Mouse (Mus musculus): Measurements from ENCODE around the gene Clstn1. TPM values are rescaled to one million over a fixed set of nuclear protein-coding genes. Genes with fewer than 3 reads are reported as not detected.

Clstn1 gene
- 163 and 164 TPM in 2 replicates for polyA plus RNA-seq (2015; fragmentation: Nextera tagmentation; extraction: Ambion mirVana)

DNA sequence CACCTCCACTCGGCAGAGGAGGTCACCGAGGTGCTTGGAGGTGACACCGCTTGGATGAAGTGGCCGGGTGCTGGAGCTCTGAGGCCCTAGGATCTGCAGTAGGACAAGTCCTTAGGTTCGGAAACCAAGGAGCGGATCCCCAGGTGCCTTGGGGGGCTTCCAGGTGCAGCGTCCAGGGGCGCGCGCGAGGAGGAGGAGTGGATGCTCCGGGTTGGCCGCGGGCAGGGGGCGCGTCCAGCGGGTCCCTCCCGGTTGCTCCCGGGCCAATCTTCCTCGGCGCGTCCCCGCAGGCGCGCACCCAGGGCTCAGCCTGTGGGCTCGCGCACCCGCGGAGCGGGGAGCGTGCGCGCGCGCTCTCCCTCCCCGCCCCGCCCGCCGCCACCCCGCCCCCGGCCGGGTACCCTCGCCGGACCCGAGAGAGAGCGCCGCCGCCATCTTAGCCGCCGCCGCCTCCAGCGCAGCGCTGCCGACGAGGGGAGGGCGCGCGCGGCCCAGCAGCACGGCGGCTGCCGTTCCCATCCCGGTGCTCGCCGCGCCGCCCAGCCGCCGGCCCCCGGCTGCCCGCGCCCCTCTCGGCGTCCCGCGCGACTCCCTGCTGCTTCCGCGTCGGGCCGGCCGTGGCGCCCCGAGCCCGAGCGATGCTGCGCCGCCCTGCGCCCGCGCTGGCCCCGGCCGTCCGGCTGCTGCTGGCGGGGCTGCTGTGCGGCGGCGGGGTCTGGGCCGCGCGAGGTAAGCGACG, at the start of gene Clstn1:
Gene Clstn1 (plus strand): TSS at position 425 of the 739 bp plus-strand sequence.
- ATAC-seq (replicated peaks), result peak; percentile 82

DNA sequence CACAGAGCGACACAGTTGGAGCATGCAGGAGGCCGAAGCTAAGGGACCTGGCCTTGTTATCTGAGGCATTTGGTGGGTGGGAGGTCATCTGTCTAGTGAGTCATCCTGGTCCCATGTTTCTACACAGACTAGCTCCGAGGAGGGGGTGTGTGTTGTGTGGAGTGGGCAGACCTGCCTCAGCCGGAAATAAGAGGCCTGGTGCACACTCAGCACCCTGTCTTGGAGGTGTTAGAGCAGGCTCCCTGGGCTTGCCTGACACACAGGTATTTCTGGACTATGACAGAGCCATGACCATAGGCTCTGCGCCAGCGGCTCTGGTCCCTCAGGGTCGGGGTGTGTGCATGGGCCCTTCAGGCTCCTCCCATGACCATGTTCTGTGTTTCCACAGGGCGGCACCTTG, 46.8 kb upstream of the Clstn1 start:
- no peak for ATAC-seq (replicated peaks)
- 84% methylated on average over 8 of the region's 8 CpGs for WGBS
- no peak overlapping the region for H3K9ac ChIP-seq
- H3K27me3 ChIP-seq (replicated peaks), result no peaks in the 10 kb centered on the region
- no peaks in the 10 kb centered on the region for H3K9me3 ChIP-seq
- no peak overlapping the region for H3K4me3 ChIP-seq
- peaks cover 17% of the 10 kb centered on the region; the same call in 1 of the 2 replicates for H3K4me1 ChIP-seq
- no peaks in the 10 kb centered on the region for H3K36me3 ChIP-seq (replicated peaks)
- no peak overlapping the region for H3K4me2 ChIP-seq
- no peak overlapping the region for H3K27ac ChIP-seq

More for the DNA sequence above, at the start of gene Clstn1:
- WGBS, result under 1% methylated on average over 73 of the region's 103 CpGs
- Histone ChIP-seq H3K4me2 (peak within 1 kb of the TSS; percentile 93), H3K36me3 (replicated peaks) (no peaks in the 10 kb centered on the region), H3K9ac (peak within 1 kb of the TSS; percentile 94), H3K27me3 (replicated peaks) (0 out of 2 replicates have a peak, but pooled peaks cover 4% of the 10 kb centered on the region), H3K9me3 (no peaks in the 10 kb centered on the region), H3K27ac (peak within 1 kb of the TSS; percentile 88), H3K4me3 (peak within 1 kb of the TSS; percentile 96), H3K4me1 (peaks cover 24% of the 10 kb centered on the region)

DNA sequence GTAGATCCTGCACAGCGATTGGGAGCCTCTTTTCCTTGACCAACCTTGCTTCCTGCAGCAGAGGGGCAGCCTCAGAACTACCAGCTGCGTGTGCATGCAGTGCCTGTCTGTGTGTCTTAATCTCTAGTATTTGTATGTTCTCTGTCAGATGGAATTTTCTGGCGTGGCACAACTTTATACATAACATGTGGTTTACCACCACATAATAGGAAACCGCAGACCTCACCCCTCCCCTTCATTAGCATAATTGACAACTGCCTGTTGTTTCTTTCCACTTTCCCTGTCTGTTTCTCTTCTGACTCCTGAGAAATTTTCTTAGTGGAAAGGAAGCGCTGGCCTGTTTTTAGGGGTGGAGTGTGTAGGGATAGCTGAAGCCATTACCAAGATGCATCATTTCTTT, 44.3 kb upstream of the Clstn1 start:
- 64% methylated on average over 5 of the region's 5 CpGs for WGBS
- Histone ChIP-seq H3K27ac (no peak overlapping the region), H3K4me3 (no peak overlapping the region), H3K4me1 (peaks cover 17% of the 10 kb centered on the region; the same call in 1 of the 2 replicates), H3K9ac (no peak overlapping the region), H3K4me2 (no peak overlapping the region), H3K27me3 (replicated peaks) (no peaks in the 10 kb centered on the region), H3K36me3 (replicated peaks) (peaks cover 12% of the 10 kb centered on the region; the same call in 1 of the 2 replicates), H3K9me3 (no peaks in the 10 kb centered on the region)
- no peak for ATAC-seq (replicated peaks)

DNA sequence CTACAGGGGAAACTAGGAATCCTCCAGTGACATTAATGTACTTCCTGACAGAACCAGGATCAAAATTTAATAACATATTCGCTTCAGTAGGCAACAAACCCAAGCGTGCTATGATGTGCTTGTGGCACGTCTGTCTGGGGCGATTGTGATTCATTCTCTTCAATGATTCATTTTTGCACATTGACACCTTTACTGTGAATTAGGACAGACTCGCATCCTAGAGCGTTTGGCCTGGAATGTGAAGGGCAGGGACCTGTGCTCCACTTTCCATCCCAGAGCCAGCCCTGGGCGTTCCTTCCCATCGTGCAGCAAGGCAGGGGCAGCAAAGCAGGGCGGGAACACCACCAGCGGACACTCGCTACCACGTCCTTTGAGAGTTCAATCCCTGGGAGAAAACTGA, 43.8 kb upstream of the Clstn1 start:
- peaks cover 12% of the 10 kb centered on the region; the same call in 1 of the 2 replicates for H3K36me3 ChIP-seq (replicated peaks)
- H3K9ac ChIP-seq, result no peak overlapping the region
- H3K4me1 ChIP-seq, result peaks cover 17% of the 10 kb centered on the region; the same call in 1 of the 2 replicates
- WGBS, result 75% methylated on average over 12 of the region's 12 CpGs
- ATAC-seq (replicated peaks), result no peak
- H3K27me3 ChIP-seq (replicated peaks), result no peaks in the 10 kb centered on the region
- no peak overlapping the region for H3K27ac ChIP-seq
- H3K4me2 ChIP-seq, result no peak overlapping the region
- no peaks in the 10 kb centered on the region for H3K9me3 ChIP-seq
- H3K4me3 ChIP-seq, result no peak overlapping the region

DNA sequence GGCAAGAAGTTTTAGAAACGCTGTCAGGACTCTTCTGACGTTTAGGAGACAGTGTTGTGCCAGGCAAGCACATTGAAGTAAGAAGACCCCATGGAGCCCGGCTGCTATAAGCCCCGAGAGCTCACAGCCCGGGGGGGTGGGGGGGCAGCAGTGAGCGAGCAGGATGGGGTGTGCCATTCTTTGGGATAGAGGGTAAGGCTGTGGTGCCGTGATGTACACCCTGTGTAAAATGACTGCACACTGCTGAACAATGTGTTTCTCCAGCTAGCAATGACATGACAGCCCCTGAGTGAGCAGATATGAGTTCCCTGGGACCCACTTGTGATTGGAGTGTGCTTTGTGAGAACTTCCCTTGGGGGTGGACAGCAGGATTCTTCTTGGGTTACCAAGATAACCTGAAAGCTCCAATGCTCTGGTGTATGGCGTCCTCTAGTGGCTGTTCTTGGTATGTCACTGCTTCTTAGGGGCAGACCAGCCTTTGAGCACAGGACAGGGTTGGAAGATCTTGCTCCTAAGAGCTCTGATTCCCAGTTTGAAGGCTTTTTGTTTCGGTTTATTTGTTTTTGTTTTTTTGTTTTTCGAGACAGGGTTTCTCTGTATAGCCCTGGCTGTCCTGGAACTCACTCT, 43.2 kb upstream of the Clstn1 start:
- Histone ChIP-seq H3K9me3 (no peaks in the 10 kb centered on the region), H3K4me1 (peaks cover 17% of the 10 kb centered on the region; the same call in 1 of the 2 replicates), H3K27me3 (replicated peaks) (no peaks in the 10 kb centered on the region), H3K9ac (no peak overlapping the region), H3K4me3 (no peak overlapping the region), H3K4me2 (no peak overlapping the region), H3K36me3 (replicated peaks) (peaks cover 12% of the 10 kb centered on the region; the same call in 1 of the 2 replicates), H3K27ac (no peak overlapping the region)
- WGBS, result 39% methylated on average over 10 of the region's 10 CpGs
- peak; percentile 19; the same call in 1 of the 2 replicates for ATAC-seq (replicated peaks)

DNA sequence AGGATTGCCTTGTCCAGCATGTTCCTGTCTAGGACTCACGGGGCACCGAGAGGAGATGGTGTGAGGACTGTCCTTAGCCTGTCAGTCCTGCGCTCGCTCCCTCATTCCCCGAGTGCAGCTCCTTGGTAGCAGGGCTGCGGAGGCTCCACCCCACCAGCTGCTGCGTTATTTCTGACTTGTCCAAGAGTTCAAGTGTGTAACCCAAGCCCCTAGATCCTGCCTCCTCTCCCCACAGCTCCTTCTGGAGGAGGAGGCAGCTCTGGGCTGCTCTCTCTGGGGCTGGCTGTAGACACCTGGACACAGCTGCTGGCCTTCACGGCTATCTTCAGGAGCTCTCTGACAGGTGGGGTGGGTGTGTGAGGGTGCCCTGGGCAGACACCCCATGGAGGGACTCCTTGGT, 41.4 kb upstream of the Clstn1 start:
- 85% methylated on average over 8 of the region's 8 CpGs for WGBS
- Histone ChIP-seq H3K9me3 (no peaks in the 10 kb centered on the region), H3K27ac (no peak overlapping the region), H3K4me3 (no peak overlapping the region), H3K9ac (no peak overlapping the region), H3K36me3 (replicated peaks) (peaks cover 12% of the 10 kb centered on the region; the same call in 1 of the 2 replicates), H3K4me1 (0 out of 2 replicates have a peak, but pooled peaks cover 3% of the 10 kb centered on the region), H3K4me2 (no peak overlapping the region), H3K27me3 (replicated peaks) (no peaks in the 10 kb centered on the region)
- ATAC-seq (replicated peaks), result no peak

DNA sequence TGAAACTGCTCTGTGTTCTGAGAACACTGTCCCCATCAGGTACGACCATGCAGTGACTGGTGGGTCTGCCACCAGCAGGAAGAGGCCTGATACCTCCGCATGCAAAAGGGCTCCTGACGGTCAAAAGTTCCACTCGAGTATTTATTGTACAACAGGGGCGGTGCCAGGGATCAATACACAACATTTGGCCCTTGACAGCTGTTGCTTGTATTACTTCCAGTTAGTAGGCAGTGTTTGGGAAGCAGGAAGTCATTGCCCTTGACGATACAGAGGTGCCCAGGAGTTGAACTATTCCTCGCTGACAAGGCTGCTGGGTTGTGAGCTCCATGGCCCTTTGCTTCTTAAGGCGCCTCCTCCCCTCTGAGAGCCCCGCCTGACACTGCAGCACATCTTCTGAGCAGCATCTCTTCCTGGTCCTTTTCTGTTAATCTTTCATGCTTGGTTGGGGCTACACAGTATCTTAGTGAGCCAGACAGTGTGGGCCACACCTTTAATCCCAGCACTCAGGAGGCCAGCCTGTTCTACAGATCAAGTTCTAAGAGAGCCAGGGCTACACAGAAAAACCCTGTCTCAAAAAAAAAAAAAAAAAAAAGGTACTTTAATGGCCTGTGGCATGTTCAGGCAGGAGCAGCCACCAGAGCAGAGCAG, 39.3 kb upstream of the Clstn1 start:
- Histone ChIP-seq H3K4me1 (0 out of 2 replicates have a peak, but pooled peaks cover 3% of the 10 kb centered on the region), H3K36me3 (replicated peaks) (peaks cover 12% of the 10 kb centered on the region; the same call in 1 of the 2 replicates), H3K27ac (no peak overlapping the region), H3K4me3 (no peak overlapping the region), H3K9ac (no peak overlapping the region), H3K9me3 (no peaks in the 10 kb centered on the region), H3K27me3 (replicated peaks) (no peaks in the 10 kb centered on the region), H3K4me2 (no peak overlapping the region)
- WGBS, result 85% methylated on average over 9 of the region's 9 CpGs
- no peak for ATAC-seq (replicated peaks)

DNA sequence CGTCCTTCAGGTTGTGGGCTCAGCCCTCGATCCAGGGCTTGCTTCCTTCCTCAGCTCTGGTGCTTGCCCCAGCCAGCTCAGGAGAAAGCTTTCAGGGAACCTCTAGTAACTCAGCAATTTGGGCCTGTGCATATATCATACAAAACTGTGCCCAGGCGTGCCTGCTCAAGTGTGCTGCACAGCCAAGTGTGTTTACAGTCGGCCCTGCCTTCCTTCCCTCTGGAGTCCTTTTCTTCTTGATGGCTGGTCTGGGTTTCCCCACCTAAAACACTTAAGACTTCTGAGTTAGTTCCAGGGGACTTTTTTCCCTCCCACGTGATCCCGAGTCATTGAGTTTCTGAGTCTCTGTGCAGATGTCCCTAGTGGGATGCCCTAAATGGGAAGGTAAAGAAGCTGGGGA, 38.7 kb upstream of the Clstn1 start:
- ATAC-seq (replicated peaks), result no peak
- WGBS, result 91% methylated on average over 6 of the region's 6 CpGs
- Histone ChIP-seq H3K4me1 (0 out of 2 replicates have a peak, but pooled peaks cover 3% of the 10 kb centered on the region), H3K9me3 (no peaks in the 10 kb centered on the region), H3K9ac (no peak overlapping the region), H3K4me2 (no peak overlapping the region), H3K36me3 (replicated peaks) (peaks cover 12% of the 10 kb centered on the region; the same call in 1 of the 2 replicates), H3K27ac (no peak overlapping the region), H3K4me3 (no peak overlapping the region), H3K27me3 (replicated peaks) (no peaks in the 10 kb centered on the region)

DNA sequence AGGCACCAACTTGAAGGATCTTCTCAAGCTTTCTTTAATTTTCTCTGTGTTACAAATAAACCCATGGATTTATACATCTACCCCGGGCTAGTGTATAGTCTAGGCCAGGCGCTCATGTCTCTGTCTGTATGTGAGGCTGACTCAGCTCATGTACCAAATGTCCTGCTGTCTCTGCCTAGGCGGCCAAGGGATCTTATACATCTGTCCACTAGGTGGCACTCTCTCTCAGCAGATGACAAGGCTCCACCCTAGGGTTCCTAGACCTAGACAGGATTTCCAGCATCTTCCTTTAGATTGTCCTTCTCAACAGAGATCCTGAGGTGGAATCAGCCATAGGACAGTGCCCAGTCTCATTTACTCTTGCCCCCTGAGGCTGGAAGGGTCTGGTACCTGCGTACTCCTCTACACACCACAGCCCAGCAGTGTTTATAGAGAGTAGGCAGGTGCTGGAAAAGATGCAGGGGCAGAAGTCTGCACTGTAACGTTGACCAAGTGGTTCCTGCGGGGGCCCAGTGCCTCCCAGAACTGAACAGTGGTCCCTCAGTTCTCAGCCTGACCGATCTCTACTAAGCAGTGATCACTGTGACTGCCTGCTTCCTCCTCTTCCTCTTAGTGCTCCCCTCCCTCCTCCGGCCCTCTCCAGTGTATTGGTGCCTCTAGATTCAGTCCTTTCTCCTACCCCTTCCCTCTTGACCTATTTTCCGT, 36.9 kb upstream of the Clstn1 start:
- Histone ChIP-seq H3K9ac (no peak overlapping the region), H3K4me1 (no peaks in the 10 kb centered on the region), H3K36me3 (replicated peaks) (peaks cover 12% of the 10 kb centered on the region; the same call in 1 of the 2 replicates), H3K4me3 (no peak overlapping the region), H3K27ac (no peak overlapping the region), H3K27me3 (replicated peaks) (no peaks in the 10 kb centered on the region), H3K9me3 (no peaks in the 10 kb centered on the region), H3K4me2 (no peak overlapping the region)
- peak; percentile 84 for ATAC-seq (replicated peaks)
- 69% methylated on average over 9 of the region's 9 CpGs for WGBS

DNA sequence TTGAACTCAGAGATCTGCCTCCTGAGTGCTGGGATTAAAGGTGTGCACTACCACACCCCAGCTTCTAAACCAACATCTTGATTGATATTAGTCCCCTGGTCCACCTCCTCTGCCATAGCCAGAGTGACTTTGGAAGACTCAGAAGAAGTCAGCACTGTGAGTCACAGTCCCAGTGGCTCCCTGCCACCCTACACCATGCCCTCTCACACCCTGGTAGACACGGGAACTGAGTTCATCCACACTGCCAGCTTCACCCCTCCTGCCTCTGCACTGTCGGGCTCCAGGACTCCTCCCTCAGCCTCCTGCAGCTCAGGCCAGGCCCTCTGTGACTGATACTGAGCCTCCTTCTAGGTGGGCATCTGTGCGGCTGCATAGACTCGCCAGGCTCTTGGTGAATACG, 35.4 kb upstream of the Clstn1 start:
- H3K27ac ChIP-seq, result no peak overlapping the region
- WGBS, result 77% methylated on average over 5 of the region's 5 CpGs
- H3K36me3 ChIP-seq (replicated peaks), result peaks cover 9% of the 10 kb centered on the region; the same call in 1 of the 2 replicates
- H3K27me3 ChIP-seq (replicated peaks), result no peaks in the 10 kb centered on the region
- no peak overlapping the region for H3K9ac ChIP-seq
- H3K4me3 ChIP-seq, result no peak overlapping the region
- no peak for ATAC-seq (replicated peaks)
- no peak overlapping the region for H3K4me2 ChIP-seq
- no peaks in the 10 kb centered on the region for H3K4me1 ChIP-seq
- H3K9me3 ChIP-seq, result no peaks in the 10 kb centered on the region

DNA sequence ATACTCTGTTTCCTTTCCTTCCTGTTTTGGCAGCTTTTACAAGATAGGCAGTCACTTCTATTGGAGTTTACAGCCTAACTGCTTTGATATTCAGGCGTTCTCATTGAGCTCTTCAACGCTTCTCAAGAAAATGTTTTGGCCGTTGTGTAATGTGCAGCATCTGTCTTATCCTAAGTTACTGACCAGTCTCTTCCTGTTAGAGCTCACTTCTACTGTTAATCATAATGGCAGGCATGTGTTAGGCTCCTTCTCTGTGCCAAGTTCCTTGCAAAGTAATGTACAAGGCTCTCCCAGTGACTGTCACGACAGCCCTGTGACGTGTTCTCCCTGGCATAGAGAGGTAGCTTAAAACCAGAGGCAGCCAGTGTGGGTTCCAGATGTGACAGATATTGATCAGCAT, 34.6 kb upstream of the Clstn1 start:
- Histone ChIP-seq H3K4me2 (no peak overlapping the region), H3K9me3 (no peaks in the 10 kb centered on the region), H3K4me1 (no peaks in the 10 kb centered on the region), H3K27me3 (replicated peaks) (no peaks in the 10 kb centered on the region), H3K9ac (no peak overlapping the region), H3K4me3 (no peak overlapping the region), H3K27ac (no peak overlapping the region), H3K36me3 (replicated peaks) (peaks cover under 1% of the 10 kb centered on the region; the same call in 1 of the 2 replicates)
- 90% methylated on average over 5 of the region's 5 CpGs for WGBS
- ATAC-seq (replicated peaks), result no peak
